Mouse (Mus musculus) hindbrain, postnatal 0 days (tissue): ENCODE results near the gene Vars. TPM values are rescaled to one million over a fixed set of nuclear protein-coding genes. Genes with fewer than 3 reads are reported as not detected.
"Not testable (repeated sequence)": the region's sequence is repeated elsewhere in the genome, so short reads cannot be mapped to it uniquely, and the experiment has no call there.

ENCODE experiments used
- ATAC-seq: fragments of 200-750 bp; cut with Nextera tagmentation; 2 replicates; pipeline ENCODE4 v1.8.0; 2017; ENCODE audit warnings: mild to moderate bottlenecking, moderate TSS enrichment, moderate library complexity
- DNase-seq: peaks from one replicate; pipeline ENCODE4 v3.0.0-alpha.2; 2015; ENCODE audit warnings: low spot score
- H3K27ac ChIP-seq: fragments of 300-500 bp; sonication (generic); 2 replicates; pipeline ENCODE4 v1.5.1; 2014; ENCODE audit warnings: mild to moderate bottlenecking
- H3K27me3 ChIP-seq: fragments of 300-500 bp; sonication (generic); 2 replicates; pipeline ENCODE4 v1.6.1; 2014; ENCODE audit warnings: low read length, mixed read lengths; ENCODE audit not compliant: insufficient read depth
- H3K36me3 ChIP-seq: fragments of 300-500 bp; sonication (generic); 2 replicates; pipeline ENCODE4 v1.6.1; 2014; ENCODE audit warnings: low read length, mixed read lengths; ENCODE audit not compliant: insufficient read depth
- H3K4me1 ChIP-seq: fragments of 300-500 bp; sonication (generic); 2 replicates; pipeline ENCODE4 v1.6.1; 2014; ENCODE audit warnings: antibody characterized with exemption, low read length, mixed read lengths; ENCODE audit not compliant: insufficient read depth
- H3K4me2 ChIP-seq: fragments of 300-500 bp; sonication (generic); 2 replicates; pipeline ENCODE4 v1.6.1; 2014; ENCODE audit warnings: low read depth, mild to moderate bottlenecking, low read length, moderate library complexity, mixed read lengths
- H3K4me3 ChIP-seq: fragments of 300-500 bp; sonication (generic); 2 replicates; pipeline ENCODE4 v1.5.1; 2014; ENCODE audit warnings: low read length
- H3K9ac ChIP-seq: fragments of 300-500 bp; sonication (generic); replicated peaks from 2 replicates; pipeline ENCODE4 v1.6.1; 2014; ENCODE audit warnings: mild to moderate bottlenecking, low read length, moderate library complexity, mixed read lengths
- H3K9me3 ChIP-seq: fragments of 300-500 bp; sonication (generic); 2 replicates; pipeline ENCODE4 v1.6.1; 2016; ENCODE audit warnings: low read length, mixed read lengths
- CTCF ChIP-seq: IDR thresholded peaks from 2 replicates; pipeline ENCODE4 v1.5.1; 2016; ENCODE audit warnings: antibody characterized with exemption, control low read depth, low read depth
- WGBS: fragments of 180-500 bp; shearing (Covaris S2); extraction: QIAGEN DNeasy Blood & Tissue Kit; methylation state at CpG from one replicate; pipeline ENCODE4 v1.1.7; 2014; 5-methylcytosine and 5-hydroxymethylcytosine counted together
- polyA plus RNA-seq: library from polyadenylated mRNA; unstranded; fragments of >200 nt; fragmentation: Nextera tagmentation; extraction: Ambion mirVana; gene quantifications from 2 replicates; pipeline ENCODE4 v1.2.1, GENCODE M21; 2015
- total RNA-seq: library from RNA; depleted of rRNA; stranded (reverse); fragments of >200 nt; gene quantifications from 2 replicates; pipeline ENCODE4 v1.2.3, GENCODE M21; 2014

Gene Vars
- total and polyA plus RNA-seq, 2 experiments from 2014 or later, result 41.7 to 128 TPM

- no peaks in the 10 kb centered on the region; the same call in 1 of the 2 replicates for H3K4me1 ChIP-seq
- no peak overlapping the region for H3K4me2 ChIP-seq
- no peak for TF ChIP-seq CTCF
- no peak overlapping the region for H3K9ac ChIP-seq
- H3K27ac ChIP-seq, result no peak overlapping the region
- no peaks in the 10 kb centered on the region for H3K9me3 ChIP-seq
- no peak overlapping the region for H3K4me3 ChIP-seq
- no peaks in the 10 kb centered on the region for H3K27me3 ChIP-seq
- no peaks in the 10 kb centered on the region for H3K36me3 ChIP-seq
- DNase-seq, result no peak
- WGBS, result 82% methylated on average over 11 of the region's 11 CpGs
- ATAC-seq, result no peak
These were observed 30.5 kb downstream of the Vars start for GRCm38 (mm10) chr17:35031272-35031671.

GRCm38 (mm10) chr17:35031880-35032279 is 31.1 kb downstream of the Vars start:
- Histone ChIP-seq H3K9me3 (no peaks in the 10 kb centered on the region), H3K27me3 (no peaks in the 10 kb centered on the region), H3K4me2 (no peak overlapping the region), H3K9ac (no peak overlapping the region), H3K36me3 (no peaks in the 10 kb centered on the region), H3K4me3 (no peak overlapping the region), H3K27ac (no peak overlapping the region), H3K4me1 (no peaks in the 10 kb centered on the region; the same call in 1 of the 2 replicates)
- no peak for TF ChIP-seq CTCF
- ATAC-seq, result no peak
- no peak for DNase-seq
- WGBS, result 92% methylated on average over 7 of the region's 7 CpGs

- H3K4me2 ChIP-seq, result no peak overlapping the region
- 75% methylated on average over 8 of the region's 8 CpGs for WGBS
- ATAC-seq, result no peak
- DNase-seq, result no peak
- H3K36me3 ChIP-seq, result no peaks in the 10 kb centered on the region
- no peaks in the 10 kb centered on the region for H3K4me1 ChIP-seq
- H3K27me3 ChIP-seq, result no peaks in the 10 kb centered on the region
- no peak overlapping the region for H3K4me3 ChIP-seq
- H3K9me3 ChIP-seq, result no peaks in the 10 kb centered on the region
- no peak overlapping the region for H3K9ac ChIP-seq
- H3K27ac ChIP-seq, result no peak overlapping the region
- TF ChIP-seq CTCF, result peak; percentile 7; the same call in 1 of the 2 replicates
These were observed 31.6 kb downstream of the Vars start for GRCm38 (mm10) chr17:35032323-35032870.

- H3K4me1 ChIP-seq, H3K36me3 ChIP-seq, H3K9me3 ChIP-seq, H3K9ac ChIP-seq, H3K4me2 ChIP-seq, DNase-seq, H3K27me3 ChIP-seq, H3K4me3 ChIP-seq, H3K27ac ChIP-seq, ATAC-seq: not testable (repeated sequence)
- 63% methylated on average over 1 of the region's 1 CpGs for WGBS
These were observed 32.9 kb downstream of the Vars start for GRCm38 (mm10) chr17:35033703-35034102.

- DNase-seq, result no peak
- H3K9ac ChIP-seq, result no peak overlapping the region
- 79% methylated on average over 6 of the region's 6 CpGs for WGBS
- H3K27ac ChIP-seq, result no peak overlapping the region
- H3K27me3 ChIP-seq, result no peaks in the 10 kb centered on the region
- no peak for ATAC-seq
- H3K4me3 ChIP-seq, result no peak overlapping the region
- no peaks in the 10 kb centered on the region for H3K9me3 ChIP-seq
- no peaks in the 10 kb centered on the region for H3K36me3 ChIP-seq
- TF ChIP-seq CTCF, result no peak
- no peaks in the 10 kb centered on the region for H3K4me1 ChIP-seq
- H3K4me2 ChIP-seq, result no peak overlapping the region
These were observed 34.1 kb downstream of the Vars start for GRCm38 (mm10) chr17:35034896-35035295.

GRCm38 (mm10) chr17:35039121-35039873 is 38.5 kb downstream of the Vars start:
- Histone ChIP-seq H3K9ac (no peak overlapping the region), H3K36me3 (no peaks in the 10 kb centered on the region), H3K9me3 (no peaks in the 10 kb centered on the region), H3K4me1 (no peaks in the 10 kb centered on the region), H3K4me2 (no peak overlapping the region), H3K4me3 (no peak overlapping the region), H3K27me3 (no peaks in the 10 kb centered on the region), H3K27ac (no peak overlapping the region)
- 85% methylated on average over 11 of the region's 11 CpGs for WGBS
- ATAC-seq (no peak), DNase-seq (no peak)
- TF ChIP-seq CTCF, result no peak

GRCm38 (mm10) chr17:35043794-35044193 is 43.0 kb downstream of the Vars start:
- no peak overlapping the region for H3K27ac ChIP-seq
- no peak for TF ChIP-seq CTCF
- ATAC-seq (no peak), DNase-seq (no peak)
- no peaks in the 10 kb centered on the region for H3K27me3 ChIP-seq
- no peaks in the 10 kb centered on the region for H3K9me3 ChIP-seq
- H3K4me3 ChIP-seq, result no peak overlapping the region
- no peaks in the 10 kb centered on the region for H3K36me3 ChIP-seq
- H3K9ac ChIP-seq, result no peak overlapping the region
- no peak overlapping the region for H3K4me2 ChIP-seq
- WGBS, result 88% methylated on average over 4 of the region's 4 CpGs
- no peaks in the 10 kb centered on the region for H3K4me1 ChIP-seq
